Mouse (Mus musculus) hindbrain, embryonic 15.5 days (tissue): ENCODE measurements around the gene Kdelr2. TPM values are rescaled to one million over a fixed set of nuclear protein-coding genes. Genes with fewer than 3 reads are reported as not detected.

Source experiments
- ATAC-seq: fragments of 200-750 bp; cut with Nextera tagmentation; 2 replicates; pipeline ENCODE4 v1.8.0; 2017; ENCODE audit warnings: low read depth, moderate number of reproducible peaks, moderate TSS enrichment; ENCODE audit not compliant: low FRiP score
- H3K27ac ChIP-seq: fragments of 300-500 bp; sonication (generic); replicated peaks from 2 replicates; pipeline ENCODE4 v1.5.1; 2015; ENCODE audit warnings: mild to moderate bottlenecking, inconsistent platforms
- H3K27me3 ChIP-seq: fragments of 300-500 bp; sonication (generic); 2 replicates; pipeline ENCODE4 v1.6.1; 2015; ENCODE audit warnings: control low read depth, inconsistent platforms
- H3K36me3 ChIP-seq: fragments of 300-500 bp; sonication (generic); 2 replicates; pipeline ENCODE4 v1.6.1; 2015; ENCODE audit warnings: control low read depth, inconsistent platforms
- H3K4me1 ChIP-seq: fragments of 300-500 bp; sonication (generic); replicated peaks from 2 replicates; pipeline ENCODE4 v1.6.1; 2015; ENCODE audit warnings: control low read depth, inconsistent platforms
- H3K4me2 ChIP-seq: fragments of 300-500 bp; sonication (generic); 2 replicates; pipeline ENCODE4 v1.6.1; 2015; ENCODE audit warnings: moderate library complexity, mild to moderate bottlenecking, inconsistent platforms
- H3K4me3 ChIP-seq: fragments of 300-500 bp; sonication (generic); 2 replicates; pipeline ENCODE4 v1.5.1; 2015; ENCODE audit warnings: mild to moderate bottlenecking, inconsistent platforms
- H3K9ac ChIP-seq: fragments of 300-500 bp; sonication (generic); 2 replicates; pipeline ENCODE4 v1.6.1; 2015; ENCODE audit warnings: inconsistent platforms
- H3K9me3 ChIP-seq: fragments of 300-500 bp; sonication (generic); 2 replicates; pipeline ENCODE4 v1.6.1; 2016; ENCODE audit warnings: control low read depth, inconsistent platforms
- WGBS: fragments of 180-500 bp; shearing (Covaris S2); methylation state at CpG from one replicate; pipeline ENCODE4 v1.1.7; 2015; 5-methylcytosine and 5-hydroxymethylcytosine counted together
- polyA plus RNA-seq: library from polyadenylated mRNA; unstranded; fragments of >200 nt; fragmentation: Nextera tagmentation; extraction: Ambion mirVana; gene quantifications from 2 replicates; pipeline ENCODE4 v1.2.1, GENCODE M21; 2015

Kdelr2 gene
- polyA plus RNA-seq, 1 experiment from 2014 or later: 130 TPM

DNA sequence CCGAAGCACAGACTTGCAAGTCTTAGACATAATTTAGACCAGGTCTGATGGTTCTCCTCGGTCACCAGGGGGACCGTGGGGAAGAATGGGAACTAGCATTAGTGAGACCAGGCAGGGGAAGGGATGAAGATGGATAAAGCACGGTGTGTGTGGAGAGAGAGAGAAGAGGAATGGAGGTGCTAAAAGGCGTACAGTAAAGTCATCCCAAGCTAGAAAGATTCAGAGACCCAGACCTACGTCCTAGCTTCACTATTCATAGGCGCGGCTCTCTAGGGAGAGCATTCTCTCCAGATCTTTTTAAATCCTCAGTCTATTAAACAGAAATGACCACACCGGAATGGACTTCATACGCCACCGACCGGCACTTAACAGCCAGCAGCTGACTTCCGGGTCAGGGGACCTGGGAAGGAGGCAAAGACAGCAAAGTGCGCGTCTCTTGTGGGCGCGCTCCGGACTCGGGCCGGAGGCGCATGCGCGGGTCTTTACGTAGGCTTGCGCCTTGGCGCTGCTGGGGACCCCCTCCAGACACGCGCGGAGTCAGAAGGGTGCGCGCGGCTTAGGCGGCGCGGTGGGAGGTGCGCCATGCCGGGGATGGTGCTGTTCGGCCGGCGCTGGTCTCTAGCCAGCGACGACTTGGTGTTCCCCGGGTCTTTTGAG, 60.6 kb downstream of the Kdelr2 start, which contains the start of gene Daglb:
Gene Daglb, plus strand, starts transcription at position 485 of the 657 bp plus-strand sequence.
- peak within 1 kb of the TSS; percentile 62 for H3K4me3 ChIP-seq
- H3K27me3 ChIP-seq: no peaks in the 10 kb centered on the region
- peak within 1 kb of the TSS; percentile 63 for H3K9ac ChIP-seq
- 2% methylated on average over 43 of the region's 43 CpGs for WGBS
- peaks cover 14% of the 10 kb centered on the region for H3K36me3 ChIP-seq
- no peaks in the 10 kb centered on the region for H3K9me3 ChIP-seq
- peak within 1 kb of the TSS; percentile 67 for H3K27ac ChIP-seq
- peaks cover 17% of the 10 kb centered on the region for H3K4me1 ChIP-seq
- peak within 1 kb of the TSS; percentile 70 for H3K4me2 ChIP-seq
- peak; percentile 98 for ATAC-seq

GRCm38 (mm10) chr5:143464757-143465118, 61.1 kb downstream of the Kdelr2 start:
- Histone ChIP-seq H3K4me2 (peak overlapping the region; percentile 70), H3K4me3 (peak overlapping the region; percentile 62), H3K9ac (peak overlapping the region; percentile 63), H3K27ac (peak overlapping the region; percentile 67), H3K27me3 (no peaks in the 10 kb centered on the region), H3K4me1 (peaks cover 17% of the 10 kb centered on the region), H3K9me3 (no peaks in the 10 kb centered on the region), H3K36me3 (peaks cover 19% of the 10 kb centered on the region)
- ATAC-seq: peak; percentile 71; the same call in 1 of the 2 replicates
- WGBS: under 1% methylated on average over 20 of the region's 20 CpGs

GRCm38 (mm10) chr5:143465156-143466085, 61.8 kb downstream of the Kdelr2 start:
- no peak overlapping the region for H3K27ac ChIP-seq
- H3K27me3 ChIP-seq: no peaks in the 10 kb centered on the region
- 39% methylated on average over 23 of the region's 23 CpGs for WGBS
- H3K9me3 ChIP-seq: no peaks in the 10 kb centered on the region
- H3K4me1 ChIP-seq: peaks cover 17% of the 10 kb centered on the region
- H3K4me2 ChIP-seq: peak overlapping the region; percentile 70
- H3K9ac ChIP-seq: peak overlapping the region; percentile 63
- peak overlapping the region; percentile 62 for H3K4me3 ChIP-seq
- ATAC-seq: no peak
- H3K36me3 ChIP-seq: peaks cover 20% of the 10 kb centered on the region

DNA sequence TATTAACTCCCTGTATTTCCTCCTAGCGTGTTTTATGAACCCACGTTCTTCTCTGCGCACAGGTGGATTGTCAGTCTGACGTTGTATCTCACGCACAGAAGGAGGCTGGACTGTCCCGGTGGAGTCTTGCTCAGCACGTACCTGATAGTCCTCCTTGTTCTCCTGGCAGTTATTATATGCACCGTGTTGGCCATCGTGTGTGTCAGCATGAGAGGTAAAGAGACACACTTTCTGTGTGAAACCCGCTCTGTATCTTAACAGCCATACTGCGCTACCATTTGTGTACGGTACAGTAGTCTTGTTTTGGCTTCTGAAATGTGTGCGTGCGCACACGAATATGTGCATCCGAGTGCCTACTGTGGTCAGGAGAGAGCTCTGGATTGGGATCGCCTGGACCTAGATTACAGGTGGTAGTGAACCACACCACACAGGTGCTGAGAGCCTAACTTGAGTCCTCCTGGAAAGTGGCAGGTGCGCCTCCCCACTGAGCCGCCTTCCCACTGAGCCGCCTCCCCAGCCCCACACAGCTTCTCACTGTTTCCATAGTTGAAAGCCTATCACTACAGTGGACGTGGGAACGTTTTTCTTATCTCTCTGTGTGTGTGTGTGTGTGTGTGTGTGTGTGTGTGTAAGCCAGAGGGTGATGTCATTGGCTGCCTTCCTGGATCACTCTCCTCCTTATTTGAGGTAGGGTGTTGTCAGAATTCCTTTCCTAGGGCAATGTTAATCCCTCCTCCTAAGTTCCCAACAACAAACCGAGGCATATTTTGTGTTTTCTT, 63.4 kb downstream of the Kdelr2 start:
- H3K4me3 ChIP-seq: no peak overlapping the region
- peaks cover 29% of the 10 kb centered on the region for H3K36me3 ChIP-seq
- no peak overlapping the region for H3K27ac ChIP-seq
- WGBS: 95% methylated on average over 23 of the region's 23 CpGs
- H3K4me1 ChIP-seq: peaks cover 17% of the 10 kb centered on the region
- ATAC-seq: no peak
- H3K9me3 ChIP-seq: no peaks in the 10 kb centered on the region
- H3K4me2 ChIP-seq: no peak overlapping the region
- no peaks in the 10 kb centered on the region for H3K27me3 ChIP-seq
- H3K9ac ChIP-seq: no peak overlapping the region

- no peak overlapping the region for H3K4me2 ChIP-seq
- H3K27me3 ChIP-seq: no peaks in the 10 kb centered on the region
- no peaks in the 10 kb centered on the region for H3K9me3 ChIP-seq
- no peak overlapping the region for H3K4me3 ChIP-seq
- 96% methylated on average over 6 of the region's 6 CpGs for WGBS
- peaks cover 32% of the 10 kb centered on the region for H3K36me3 ChIP-seq
- H3K27ac ChIP-seq: no peak overlapping the region
- no peak for ATAC-seq
- no peak overlapping the region for H3K9ac ChIP-seq
- H3K4me1 ChIP-seq: peaks cover 17% of the 10 kb centered on the region
Measured at GRCm38 (mm10) chr5:143467931-143468330, 64.3 kb downstream of the Kdelr2 start.

GRCm38 (mm10) chr5:143469628-143470027, 66.0 kb downstream of the Kdelr2 start:
- ATAC-seq: no peak

GRCm38 (mm10) chr5:143470421-143471164, 67.0 kb downstream of the Kdelr2 start:
- no peak for ATAC-seq
- Histone ChIP-seq H3K4me1 (peaks cover 6% of the 10 kb centered on the region), H3K4me2 (no peak overlapping the region), H3K36me3 (peaks cover 51% of the 10 kb centered on the region), H3K4me3 (no peak overlapping the region), H3K27me3 (no peaks in the 10 kb centered on the region), H3K27ac (0 out of 2 replicates have a peak overlapping the region, but pooled peaks have one; percentile 9), H3K9me3 (no peaks in the 10 kb centered on the region), H3K9ac (no peak overlapping the region)
- 70% methylated on average over 15 of the region's 15 CpGs for WGBS

More at GRCm38 (mm10) chr5:143469628-143470027, 66.0 kb downstream of the Kdelr2 start:
- H3K9me3 ChIP-seq: no peaks in the 10 kb centered on the region
- no peak overlapping the region for H3K9ac ChIP-seq
- peaks cover 11% of the 10 kb centered on the region for H3K4me1 ChIP-seq
- H3K27ac ChIP-seq: no peak overlapping the region
- 97% methylated on average over 8 of the region's 8 CpGs for WGBS
- no peak overlapping the region for H3K4me2 ChIP-seq
- peaks cover 41% of the 10 kb centered on the region for H3K36me3 ChIP-seq
- H3K27me3 ChIP-seq: no peaks in the 10 kb centered on the region
- H3K4me3 ChIP-seq: no peak overlapping the region

GRCm38 (mm10) chr5:143471165-143471546, 67.5 kb downstream of the Kdelr2 start:
- no peak overlapping the region for H3K27ac ChIP-seq
- H3K4me3 ChIP-seq: no peak overlapping the region
- ATAC-seq: no peak
- no peaks in the 10 kb centered on the region for H3K9me3 ChIP-seq
- peaks cover 56% of the 10 kb centered on the region for H3K36me3 ChIP-seq
- no peaks in the 10 kb centered on the region; the same call in 1 of the 2 replicates for H3K4me1 ChIP-seq
- 92% methylated on average over 3 of the region's 3 CpGs for WGBS
- H3K9ac ChIP-seq: no peak overlapping the region
- H3K27me3 ChIP-seq: no peaks in the 10 kb centered on the region
- H3K4me2 ChIP-seq: no peak overlapping the region

Other genes starting within 250 kb of the Kdelr2 start
- gene Rbak, start 223.1 kb upstream of the Kdelr2 start, polyA plus RNA-seq: 13.8 TPM in 2 replicates
- not detected in 2 replicates for gene Spdye4b, start 222.8 kb upstream of the Kdelr2 start, polyA plus RNA-seq
- not detected in 2 replicates for gene Spdye4a, start 176.9 kb upstream of the Kdelr2 start, polyA plus RNA-seq
- gene Zfp12, start 168.7 kb upstream of the Kdelr2 start, polyA plus RNA-seq: 19.1 and 19.2 TPM in 2 replicates
- gene Zfp316, start 133.8 kb upstream of the Kdelr2 start, polyA plus RNA-seq: 11.1 and 13.1 TPM in 2 replicates
- 0.27 and 0.31 TPM in 2 replicates for gene Zfp853, start 110.2 kb upstream of the Kdelr2 start, polyA plus RNA-seq
- gene E130309D02Rik, start 88.5 kb upstream of the Kdelr2 start, polyA plus RNA-seq: 31.7 and 32.7 TPM in 2 replicates
- gene Zdhhc4, start 74.6 kb upstream of the Kdelr2 start, polyA plus RNA-seq: 66.1 and 69.8 TPM in 2 replicates
- gene Grid2ip, start 46.5 kb upstream of the Kdelr2 start, polyA plus RNA-seq: 0.47 and 0.48 TPM in 2 replicates
- 20.7 and 21.4 TPM in 2 replicates for gene Daglb, start 60.7 kb downstream of the Kdelr2 start, polyA plus RNA-seq
- 404 and 446 TPM in 2 replicates for gene Rac1, start 124.2 kb downstream of the Kdelr2 start, polyA plus RNA-seq
- gene Cyth3, start 218.6 kb downstream of the Kdelr2 start, polyA plus RNA-seq: 40.8 and 42.4 TPM in 2 replicates